Mouse (Mus musculus) liver, embryonic 15.5 days (tissue): Measurements from ENCODE around the gene Unc79. TPM values are rescaled to one million over a fixed set of nuclear protein-coding genes. Genes with fewer than 3 reads are reported as not detected.

ENCODE experiments used
- ATAC-seq: fragments of 200-750 bp; cut with Nextera tagmentation; 2 replicates; pipeline ENCODE4 v1.8.0; 2017; ENCODE audit warnings: moderate number of reproducible peaks, mild to moderate bottlenecking, moderate library complexity; ENCODE audit not compliant: insufficient read depth
- H3K27ac ChIP-seq: fragments of 300-500 bp; sonication (generic); replicated peaks from 2 replicates; pipeline ENCODE4 v1.5.1; 2015; ENCODE audit warnings: mild to moderate bottlenecking, inconsistent platforms
- H3K27me3 ChIP-seq: fragments of 300-500 bp; sonication (generic); 2 replicates; pipeline ENCODE4 v1.6.1; 2015; ENCODE audit warnings: mild to moderate bottlenecking, inconsistent platforms
- H3K36me3 ChIP-seq: fragments of 300-500 bp; sonication (generic); replicated peaks from 2 replicates; pipeline ENCODE4 v1.6.1; 2015; ENCODE audit warnings: moderate library complexity, mild to moderate bottlenecking, inconsistent platforms
- H3K4me1 ChIP-seq: fragments of 300-500 bp; sonication (generic); replicated peaks from 2 replicates; pipeline ENCODE4 v1.6.1; 2015; ENCODE audit warnings: inconsistent platforms
- H3K4me2 ChIP-seq: fragments of 300-500 bp; sonication (generic); 2 replicates; pipeline ENCODE4 v1.6.1; 2015; ENCODE audit warnings: moderate library complexity, mild to moderate bottlenecking, inconsistent platforms
- H3K4me3 ChIP-seq: fragments of 300-500 bp; sonication (generic); replicated peaks from 2 replicates; pipeline ENCODE4 v1.5.1; 2015; ENCODE audit warnings: mild to moderate bottlenecking, inconsistent platforms
- H3K9ac ChIP-seq: fragments of 300-500 bp; sonication (generic); 2 replicates; pipeline ENCODE4 v1.6.1; 2015; ENCODE audit warnings: moderate library complexity, mild to moderate bottlenecking, inconsistent platforms
- H3K9me3 ChIP-seq: fragments of 300-500 bp; sonication (generic); replicated peaks from 2 replicates; pipeline ENCODE4 v1.6.1; 2016; ENCODE audit warnings: inconsistent platforms
- WGBS: fragments of 180-500 bp; shearing (Covaris S2); methylation state at CpG from one replicate; pipeline ENCODE4 v1.1.7; 2015; ENCODE audit warnings: mixed read lengths; ENCODE audit not compliant: insufficient replicate concordance; 5-methylcytosine and 5-hydroxymethylcytosine counted together
- polyA plus RNA-seq: library from polyadenylated mRNA; unstranded; fragments of >200 nt; fragmentation: Nextera tagmentation; extraction: Ambion mirVana; gene quantifications from 2 replicates; pipeline ENCODE4 v1.2.1, GENCODE M21; 2015

The Unc79 gene
- polyA plus RNA-seq, 1 experiment from 2014 or later, result 0.01 TPM

- H3K36me3 ChIP-seq, result no peaks in the 10 kb centered on the region
- H3K4me1 ChIP-seq, result no peaks in the 10 kb centered on the region
- no peak for ATAC-seq
- H3K27ac ChIP-seq, result no peak overlapping the region
- 58% methylated on average over 10 of the region's 10 CpGs for WGBS
- no peak overlapping the region for H3K4me3 ChIP-seq
- no peak overlapping the region for H3K4me2 ChIP-seq
- no peak overlapping the region for H3K9ac ChIP-seq
- H3K9me3 ChIP-seq, result no peaks in the 10 kb centered on the region
- H3K27me3 ChIP-seq, result no peaks in the 10 kb centered on the region
Observed at GRCm38 (mm10) chr12:103163596-103163995, 214.9 kb downstream of the Unc79 start.

- Histone ChIP-seq H3K36me3 (no peaks in the 10 kb centered on the region), H3K4me3 (no peak overlapping the region), H3K27ac (no peak overlapping the region), H3K27me3 (no peaks in the 10 kb centered on the region), H3K4me2 (no peak overlapping the region), H3K9me3 (no peaks in the 10 kb centered on the region), H3K9ac (no peak overlapping the region), H3K4me1 (no peaks in the 10 kb centered on the region)
- ATAC-seq, result no peak
- WGBS, result 61% methylated on average over 14 of the region's 14 CpGs
Observed at GRCm38 (mm10) chr12:103164101-103165030, 215.7 kb downstream of the Unc79 start.

GRCm38 (mm10) chr12:103168892-103169291 is 220.2 kb downstream of the Unc79 start:
- WGBS, result 55% methylated on average over 12 of the region's 12 CpGs
- no peak overlapping the region for H3K4me3 ChIP-seq
- ATAC-seq, result no peak
- H3K4me2 ChIP-seq, result no peak overlapping the region
- no peak overlapping the region for H3K9ac ChIP-seq
- H3K9me3 ChIP-seq, result no peaks in the 10 kb centered on the region
- H3K4me1 ChIP-seq, result no peaks in the 10 kb centered on the region
- H3K27me3 ChIP-seq, result no peaks in the 10 kb centered on the region
- no peak overlapping the region for H3K27ac ChIP-seq
- H3K36me3 ChIP-seq, result no peaks in the 10 kb centered on the region

GRCm38 (mm10) chr12:103183057-103183456 is 234.4 kb downstream of the Unc79 start:
- WGBS, result 23% methylated on average over 7 of the region's 7 CpGs
- no peaks in the 10 kb centered on the region for H3K27me3 ChIP-seq
- H3K4me3 ChIP-seq, result no peak overlapping the region
- H3K36me3 ChIP-seq, result no peaks in the 10 kb centered on the region
- no peak overlapping the region for H3K4me2 ChIP-seq
- no peak overlapping the region for H3K9ac ChIP-seq
- no peak overlapping the region for H3K27ac ChIP-seq
- ATAC-seq, result 0 out of 2 replicates have a peak, but pooled peaks have one; percentile 25
- no peaks in the 10 kb centered on the region for H3K9me3 ChIP-seq
- H3K4me1 ChIP-seq, result no peaks in the 10 kb centered on the region

GRCm38 (mm10) chr12:103187020-103187419 is 238.4 kb downstream of the Unc79 start:
- Histone ChIP-seq H3K9me3 (no peaks in the 10 kb centered on the region), H3K9ac (no peak overlapping the region), H3K36me3 (no peaks in the 10 kb centered on the region), H3K4me2 (no peak overlapping the region), H3K27ac (no peak overlapping the region), H3K4me1 (no peaks in the 10 kb centered on the region), H3K27me3 (no peaks in the 10 kb centered on the region), H3K4me3 (no peak overlapping the region)
- ATAC-seq, result no peak
- WGBS, result 62% methylated on average over 7 of the region's 7 CpGs

- WGBS, result 46% methylated on average over 8 of the region's 8 CpGs
- Histone ChIP-seq H3K4me1 (no peaks in the 10 kb centered on the region), H3K9ac (no peak overlapping the region), H3K27me3 (no peaks in the 10 kb centered on the region), H3K27ac (no peak overlapping the region), H3K4me3 (no peak overlapping the region), H3K36me3 (no peaks in the 10 kb centered on the region), H3K4me2 (no peak overlapping the region), H3K9me3 (no peaks in the 10 kb centered on the region)
- ATAC-seq, result no peak
Observed at GRCm38 (mm10) chr12:103188223-103188622, 239.6 kb downstream of the Unc79 start.

GRCm38 (mm10) chr12:103189771-103190170 is 241.1 kb downstream of the Unc79 start:
- no peak overlapping the region for H3K27ac ChIP-seq
- H3K4me2 ChIP-seq, result no peak overlapping the region
- WGBS, result 74% methylated on average over 12 of the region's 12 CpGs
- H3K36me3 ChIP-seq, result no peaks in the 10 kb centered on the region
- no peak for ATAC-seq
- H3K9ac ChIP-seq, result no peak overlapping the region
- no peak overlapping the region for H3K4me3 ChIP-seq
- no peaks in the 10 kb centered on the region for H3K4me1 ChIP-seq
- H3K27me3 ChIP-seq, result no peaks in the 10 kb centered on the region
- no peaks in the 10 kb centered on the region for H3K9me3 ChIP-seq

- Histone ChIP-seq H3K27ac (no peak overlapping the region), H3K9me3 (no peaks in the 10 kb centered on the region), H3K9ac (no peak overlapping the region), H3K27me3 (no peaks in the 10 kb centered on the region), H3K4me2 (no peak overlapping the region), H3K4me3 (no peak overlapping the region), H3K36me3 (no peaks in the 10 kb centered on the region), H3K4me1 (no peaks in the 10 kb centered on the region)
- ATAC-seq, result no peak
- WGBS, result 37% methylated on average over 5 of the region's 5 CpGs
Observed at GRCm38 (mm10) chr12:103192996-103193395, 244.3 kb downstream of the Unc79 start.

- Histone ChIP-seq H3K9ac (no peak overlapping the region), H3K4me2 (no peak overlapping the region), H3K36me3 (no peaks in the 10 kb centered on the region), H3K27ac (no peak overlapping the region), H3K27me3 (no peaks in the 10 kb centered on the region), H3K9me3 (no peaks in the 10 kb centered on the region), H3K4me1 (no peaks in the 10 kb centered on the region), H3K4me3 (no peak overlapping the region)
- 32% methylated on average over 11 of the region's 11 CpGs for WGBS
- no peak for ATAC-seq
Observed at GRCm38 (mm10) chr12:103202592-103203544, 254.2 kb downstream of the Unc79 start.

- H3K4me2 ChIP-seq, result no peak overlapping the region
- WGBS, result 56% methylated on average over 7 of the region's 7 CpGs
- no peaks in the 10 kb centered on the region for H3K27me3 ChIP-seq
Observed at GRCm38 (mm10) chr12:103205561-103205960, 256.9 kb downstream of the Unc79 start.

GRCm38 (mm10) chr12:103209581-103209980 is 260.9 kb downstream of the Unc79 start:
- H3K4me3 ChIP-seq, result no peak overlapping the region
- 72% methylated on average over 7 of the region's 7 CpGs for WGBS
- H3K4me1 ChIP-seq, result no peaks in the 10 kb centered on the region
- H3K27me3 ChIP-seq, result no peaks in the 10 kb centered on the region
- no peak overlapping the region for H3K4me2 ChIP-seq
- H3K9me3 ChIP-seq, result no peaks in the 10 kb centered on the region
- no peak for ATAC-seq
- H3K36me3 ChIP-seq, result no peaks in the 10 kb centered on the region
- no peak overlapping the region for H3K9ac ChIP-seq
- H3K27ac ChIP-seq, result no peak overlapping the region

More at GRCm38 (mm10) chr12:103205561-103205960, 256.9 kb downstream of the Unc79 start:
- H3K9me3 ChIP-seq, result no peaks in the 10 kb centered on the region
- H3K27ac ChIP-seq, result no peak overlapping the region
- ATAC-seq, result no peak
- no peaks in the 10 kb centered on the region for H3K4me1 ChIP-seq
- H3K9ac ChIP-seq, result no peak overlapping the region
- no peaks in the 10 kb centered on the region for H3K36me3 ChIP-seq
- H3K4me3 ChIP-seq, result no peak overlapping the region
